Mouse (Mus musculus): ENCODE results near the gene Cdh23. TPM values are rescaled to one million over a fixed set of nuclear protein-coding genes. Genes with fewer than 3 reads are reported as not detected.

Gene Cdh23
- polyA plus RNA-seq, 1 experiment from 2014 or later = 0.35 TPM

DNA sequence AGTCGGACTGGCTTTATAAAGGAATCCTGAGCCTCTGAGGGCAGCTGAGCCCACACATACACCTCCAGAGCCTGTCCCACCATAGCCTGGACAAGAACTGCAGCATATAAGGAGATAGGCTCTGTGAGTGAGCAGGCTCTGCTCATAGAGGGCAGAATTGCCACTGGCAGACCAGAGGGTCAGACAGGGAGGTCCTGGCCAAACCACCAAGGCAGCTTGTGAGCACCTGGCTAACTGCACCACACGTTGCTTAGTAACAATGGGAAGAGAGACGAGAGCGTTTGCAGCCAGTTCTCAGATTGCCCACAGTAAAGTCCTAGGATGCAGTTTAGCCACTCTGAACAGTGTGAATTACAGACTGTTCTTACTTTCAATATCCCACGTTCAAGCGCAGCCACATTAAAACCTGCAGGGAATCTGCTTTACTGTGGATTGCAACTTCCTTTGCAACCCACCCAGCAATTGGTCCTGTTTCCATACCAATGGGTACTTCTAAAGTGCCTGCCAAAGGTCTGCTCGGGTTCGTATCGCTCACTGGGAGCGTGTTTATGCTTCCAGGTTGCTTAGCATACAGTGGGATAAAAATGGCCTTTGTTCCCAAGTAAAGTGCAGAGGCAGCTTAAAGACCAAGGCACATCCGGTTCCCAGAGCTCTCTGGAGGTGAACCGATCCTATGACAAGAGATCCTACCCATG, 334.5 kb downstream of the Cdh23 start:
- H3K9me3 ChIP-seq (ENCODE audit: low read length) = no peaks in the 10 kb centered on the region
- no peak for TF ChIP-seq EP300 (IDR thresholded peaks at IDR 0.05)
- no peak for TF ChIP-seq CTCF (IDR thresholded peaks at IDR 0.05)
- 0 out of 2 replicates have a peak overlapping the region, but pooled peaks have one; percentile 14 for H3K27ac ChIP-seq (ENCODE audit: low read length)
- no peaks in the 10 kb centered on the region for H3K36me3 ChIP-seq (ENCODE audit: insufficient read depth, low read length)
- peaks cover 4% of the 10 kb centered on the region for H3K4me1 ChIP-seq (ENCODE audit: insufficient read depth, low read depth, low read length)
- DNase-seq (ENCODE audit: low spot score) = no peak
- 49% methylated on average over 12 of the region's 12 CpGs for WGBS
- no peak overlapping the region for H3K4me3 ChIP-seq (ENCODE audit: low read depth, low read length)
- peak; percentile 6; the same call in 1 of the 2 replicates for ATAC-seq
- no peak overlapping the region for H3K4me2 ChIP-seq (replicated peaks; ENCODE audit: low read depth, low read length)
- H3K27me3 ChIP-seq (replicated peaks; ENCODE audit: insufficient read depth, low read length) = no peaks in the 10 kb centered on the region
- no peak overlapping the region for H3K9ac ChIP-seq (replicated peaks; ENCODE audit: low read depth)

DNA sequence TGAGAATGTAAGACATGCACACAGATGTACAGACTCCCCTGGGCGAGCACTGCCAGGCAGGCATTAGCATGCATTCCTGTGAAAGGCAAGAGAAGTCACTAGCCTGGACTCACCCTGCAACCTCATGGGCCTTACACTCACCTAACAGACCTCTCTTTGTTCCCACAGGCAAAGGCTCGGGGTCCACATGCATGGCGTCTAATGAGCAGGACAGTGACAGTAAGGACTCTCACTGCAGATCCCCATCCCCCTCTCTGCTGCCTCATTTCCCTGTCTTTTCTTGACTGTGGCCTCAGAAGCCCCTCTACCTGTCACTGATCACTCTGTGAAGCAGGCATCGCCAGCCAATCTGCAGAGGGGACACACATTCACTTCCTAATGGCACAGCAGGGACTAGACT, 337.5 kb downstream of the Cdh23 start:
- no peaks in the 10 kb centered on the region for H3K27me3 ChIP-seq (replicated peaks; ENCODE audit: insufficient read depth, low read length)

DNA sequence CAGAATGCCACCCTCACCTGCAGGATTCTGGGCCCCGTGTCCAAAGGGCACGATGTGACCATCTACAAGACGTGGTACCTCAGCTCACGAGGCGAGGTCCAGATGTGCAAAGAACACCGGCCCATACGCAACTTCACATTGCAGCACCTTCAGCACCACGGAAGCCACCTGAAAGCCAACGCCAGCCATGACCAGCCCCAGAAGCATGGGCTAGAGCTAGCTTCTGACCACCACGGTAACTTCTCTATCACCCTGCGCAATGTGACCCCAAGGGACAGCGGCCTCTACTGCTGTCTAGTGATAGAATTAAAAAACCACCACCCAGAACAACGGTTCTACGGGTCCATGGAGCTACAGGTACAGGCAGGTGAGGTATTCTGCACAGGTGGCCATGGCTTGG, 338.4 kb downstream of the Cdh23 start:
- no peak overlapping the region for H3K4me2 ChIP-seq (replicated peaks; ENCODE audit: low read depth, low read length)
- TF ChIP-seq EP300 (IDR thresholded peaks at IDR 0.05) (no peak), CTCF (IDR thresholded peaks at IDR 0.05) (no peak)
- no peak for DNase-seq (ENCODE audit: low spot score)

More for the DNA sequence above, 337.5 kb downstream of the Cdh23 start:
- no peaks in the 10 kb centered on the region for H3K9me3 ChIP-seq (ENCODE audit: low read length)
- TF ChIP-seq CTCF (IDR thresholded peaks at IDR 0.05) (no peak), EP300 (IDR thresholded peaks at IDR 0.05) (no peak)
- no peak overlapping the region for H3K4me3 ChIP-seq (ENCODE audit: low read depth, low read length)
- no peak overlapping the region for H3K9ac ChIP-seq (replicated peaks; ENCODE audit: low read depth)
- no peak for ATAC-seq
- H3K27ac ChIP-seq (ENCODE audit: low read length) = no peak overlapping the region
- no peak for DNase-seq (ENCODE audit: low spot score)
- no peaks in the 10 kb centered on the region for H3K36me3 ChIP-seq (ENCODE audit: insufficient read depth, low read length)
- H3K4me1 ChIP-seq (ENCODE audit: insufficient read depth, low read depth, low read length) = peaks cover 4% of the 10 kb centered on the region
- no peak overlapping the region for H3K4me2 ChIP-seq (replicated peaks; ENCODE audit: low read depth, low read length)
- 59% methylated on average over 4 of the region's 4 CpGs for WGBS

DNA sequence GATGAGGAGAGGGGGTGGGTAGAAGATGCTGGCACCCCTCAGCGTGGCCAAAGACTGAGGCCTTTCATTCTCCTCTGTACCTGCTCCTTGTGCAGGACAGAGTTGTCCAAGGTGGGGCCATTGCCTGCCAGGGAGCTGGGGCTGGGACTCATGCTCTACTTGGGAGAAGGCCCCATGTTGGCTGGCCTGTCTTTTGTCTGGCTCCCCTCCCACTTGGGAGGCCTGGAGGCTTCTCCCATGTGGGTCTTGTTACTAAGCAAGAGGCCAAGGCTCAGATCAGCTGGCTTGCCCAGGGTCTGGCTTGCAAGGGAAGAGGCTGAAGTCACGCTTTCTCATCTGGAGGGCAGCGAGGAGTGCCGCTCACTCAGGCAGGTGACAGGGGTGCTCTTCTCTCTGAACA, 338.8 kb downstream of the Cdh23 start:
- no peaks in the 10 kb centered on the region for H3K27me3 ChIP-seq (replicated peaks; ENCODE audit: insufficient read depth, low read length)
- 94% methylated on average over 4 of the region's 4 CpGs for WGBS
- DNase-seq (ENCODE audit: low spot score) (no peak), ATAC-seq (no peak)
- H3K9ac ChIP-seq (replicated peaks; ENCODE audit: low read depth) = no peak overlapping the region
- H3K4me2 ChIP-seq (replicated peaks; ENCODE audit: low read depth, low read length) = no peak overlapping the region
- H3K36me3 ChIP-seq (ENCODE audit: insufficient read depth, low read length) = no peaks in the 10 kb centered on the region
- no peak overlapping the region for H3K4me3 ChIP-seq (ENCODE audit: low read depth, low read length)
- no peak overlapping the region for H3K27ac ChIP-seq (ENCODE audit: low read length)
- no peak for TF ChIP-seq EP300 (IDR thresholded peaks at IDR 0.05)
- TF ChIP-seq CTCF (IDR thresholded peaks at IDR 0.05) = no peak
- H3K9me3 ChIP-seq (ENCODE audit: low read length) = no peaks in the 10 kb centered on the region
- H3K4me1 ChIP-seq (ENCODE audit: insufficient read depth, low read depth, low read length) = peaks cover 4% of the 10 kb centered on the region

More for the DNA sequence above, 338.4 kb downstream of the Cdh23 start:
- 91% methylated on average over 14 of the region's 14 CpGs for WGBS
- no peak overlapping the region for H3K9ac ChIP-seq (replicated peaks; ENCODE audit: low read depth)
- no peaks in the 10 kb centered on the region for H3K27me3 ChIP-seq (replicated peaks; ENCODE audit: insufficient read depth, low read length)
- H3K4me3 ChIP-seq (ENCODE audit: low read depth, low read length) = no peak overlapping the region
- ATAC-seq = no peak
- H3K27ac ChIP-seq (ENCODE audit: low read length) = no peak overlapping the region
- no peaks in the 10 kb centered on the region for H3K9me3 ChIP-seq (ENCODE audit: low read length)
- no peaks in the 10 kb centered on the region for H3K36me3 ChIP-seq (ENCODE audit: insufficient read depth, low read length)
- H3K4me1 ChIP-seq (ENCODE audit: insufficient read depth, low read depth, low read length) = peaks cover 4% of the 10 kb centered on the region

DNA sequence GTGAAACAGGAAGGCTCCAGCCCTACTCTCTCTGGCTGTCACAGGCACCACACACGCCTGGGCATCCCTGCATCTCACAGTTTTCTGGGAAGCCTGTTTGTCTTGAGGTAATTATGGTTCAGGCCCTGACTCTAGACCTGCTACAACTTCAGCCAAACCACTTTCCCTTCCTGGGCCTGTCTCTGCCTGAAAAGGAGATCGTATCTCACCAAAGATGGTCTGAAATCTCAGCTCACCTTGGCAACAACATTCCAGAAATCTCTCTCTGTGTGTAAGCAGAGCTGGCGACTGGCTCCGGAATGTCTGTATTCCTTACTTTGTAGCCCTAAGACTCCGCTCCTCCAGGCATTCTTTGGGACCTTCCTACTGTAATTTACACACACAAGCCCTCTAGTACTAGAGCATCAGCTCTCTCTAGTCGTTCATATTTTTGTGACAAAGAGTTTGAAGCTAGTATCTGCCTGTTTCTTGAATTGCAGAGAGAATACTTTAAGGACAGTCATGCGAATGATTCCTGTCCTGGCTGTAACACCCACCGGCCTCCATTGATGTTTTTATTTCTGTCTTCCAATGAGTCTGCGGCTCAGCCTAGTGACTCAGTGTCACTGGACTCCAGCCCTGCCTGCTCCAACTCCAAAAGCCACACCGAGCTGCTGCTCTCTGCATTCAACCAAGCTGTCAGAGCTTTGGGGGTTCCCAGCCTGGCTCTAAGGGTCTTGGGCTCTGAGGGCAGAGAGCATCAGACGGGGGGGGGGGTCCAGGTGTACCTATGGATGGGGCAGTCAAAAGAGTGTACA, 341.2 kb downstream of the Cdh23 start:
- no peak for ATAC-seq
- Histone ChIP-seq H3K27me3 (replicated peaks; ENCODE audit: insufficient read depth, low read length) (no peaks in the 10 kb centered on the region), H3K27ac (ENCODE audit: low read length) (no peak overlapping the region), H3K9ac (replicated peaks; ENCODE audit: low read depth) (no peak overlapping the region), H3K4me1 (ENCODE audit: insufficient read depth, low read depth, low read length) (peaks cover 8% of the 10 kb centered on the region; the same call in 1 of the 2 replicates), H3K4me2 (replicated peaks; ENCODE audit: low read depth, low read length) (no peak overlapping the region), H3K4me3 (ENCODE audit: low read depth, low read length) (no peak overlapping the region), H3K36me3 (ENCODE audit: insufficient read depth, low read length) (no peaks in the 10 kb centered on the region), H3K9me3 (ENCODE audit: low read length) (no peaks in the 10 kb centered on the region)
- no peak for TF ChIP-seq CTCF (IDR thresholded peaks at IDR 0.05)
- TF ChIP-seq EP300 (IDR thresholded peaks at IDR 0.05) = no peak
- no peak for DNase-seq (ENCODE audit: low spot score)
- 59% methylated on average over 11 of the region's 11 CpGs for WGBS

DNA sequence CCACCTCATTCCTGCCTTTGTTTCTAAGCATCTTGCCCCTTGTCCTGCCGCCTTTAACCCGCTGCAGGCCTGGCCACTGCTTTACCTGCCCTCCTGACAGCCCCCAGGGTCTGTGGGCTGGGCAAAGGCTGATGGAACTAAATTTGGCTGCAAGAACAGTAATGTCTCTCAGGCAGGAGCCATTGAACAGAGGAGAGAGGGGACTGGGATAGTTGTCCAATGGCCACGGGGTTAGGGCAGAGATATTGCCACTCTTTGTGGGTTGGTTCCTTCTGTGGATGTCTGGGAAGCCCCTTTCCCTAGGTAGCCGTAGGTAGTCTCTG, 342.3 kb downstream of the Cdh23 start:
- Histone ChIP-seq H3K4me2 (replicated peaks; ENCODE audit: low read depth, low read length) (no peak overlapping the region), H3K36me3 (ENCODE audit: insufficient read depth, low read length) (no peaks in the 10 kb centered on the region), H3K9ac (replicated peaks; ENCODE audit: low read depth) (no peak overlapping the region), H3K4me1 (ENCODE audit: insufficient read depth, low read depth, low read length) (peaks cover 14% of the 10 kb centered on the region), H3K4me3 (ENCODE audit: low read depth, low read length) (no peak overlapping the region), H3K27ac (ENCODE audit: low read length) (no peak overlapping the region), H3K9me3 (ENCODE audit: low read length) (no peaks in the 10 kb centered on the region), H3K27me3 (replicated peaks; ENCODE audit: insufficient read depth, low read length) (no peaks in the 10 kb centered on the region)
- DNase-seq (ENCODE audit: low spot score) = no peak
- no peak for TF ChIP-seq CTCF (IDR thresholded peaks at IDR 0.05)
- TF ChIP-seq EP300 (IDR thresholded peaks at IDR 0.05) = no peak
- no peak for ATAC-seq
- WGBS = 92% methylated on average over 4 of the region's 4 CpGs

All from lung, postnatal 0 days (tissue).